Mouse (Mus musculus) spleen, postnatal 14 days (tissue): ENCODE measurements around the gene Enpp6.

Experiments
- DNase-seq, 2 experiments: peaks; one replicate each; pipeline ENCODE4 v3.0.0; 2021 to 2022; ENCODE audit warnings: low spot score in 2 of 2

Gene Enpp6

DNA sequence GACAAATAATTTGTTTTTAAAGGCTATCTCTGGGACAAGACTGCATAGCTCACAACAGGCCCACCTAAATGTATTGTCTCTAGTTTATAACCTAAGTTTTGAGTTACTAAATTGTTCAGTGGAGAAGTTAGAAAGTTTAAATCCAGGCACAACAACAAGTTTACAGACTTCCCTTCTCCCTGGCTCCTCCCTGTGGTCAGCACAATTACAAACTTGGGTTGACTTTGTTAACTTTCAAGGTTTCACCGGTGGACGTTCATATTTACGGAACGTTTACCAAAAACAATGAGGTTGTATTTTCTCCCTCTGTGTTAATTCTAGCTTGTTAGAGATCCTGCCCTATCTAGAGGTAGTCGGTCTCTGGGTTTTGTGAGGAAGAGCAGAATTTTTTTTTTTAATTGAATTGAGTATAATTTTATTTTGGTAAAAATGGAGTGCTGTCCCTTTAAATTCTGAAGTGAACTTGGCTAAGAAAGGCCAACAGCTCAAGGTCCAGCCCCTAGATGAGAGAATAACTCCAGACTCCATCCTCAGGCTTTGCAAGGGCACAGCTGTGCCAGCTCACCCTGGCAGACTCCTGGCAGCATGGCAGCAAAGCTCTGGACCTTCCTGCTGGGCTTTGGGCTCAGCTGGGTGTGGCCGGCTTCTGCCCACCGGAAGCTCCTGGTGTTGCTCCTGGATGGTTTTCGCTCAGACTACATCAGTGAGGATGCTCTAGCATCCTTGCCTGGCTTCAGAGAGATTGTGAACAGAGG is at the start of gene Enpp6:
TSS of gene Enpp6 (plus strand) at position 502 of the 755 bp plus-strand sequence.
- no peak for DNase-seq

DNA sequence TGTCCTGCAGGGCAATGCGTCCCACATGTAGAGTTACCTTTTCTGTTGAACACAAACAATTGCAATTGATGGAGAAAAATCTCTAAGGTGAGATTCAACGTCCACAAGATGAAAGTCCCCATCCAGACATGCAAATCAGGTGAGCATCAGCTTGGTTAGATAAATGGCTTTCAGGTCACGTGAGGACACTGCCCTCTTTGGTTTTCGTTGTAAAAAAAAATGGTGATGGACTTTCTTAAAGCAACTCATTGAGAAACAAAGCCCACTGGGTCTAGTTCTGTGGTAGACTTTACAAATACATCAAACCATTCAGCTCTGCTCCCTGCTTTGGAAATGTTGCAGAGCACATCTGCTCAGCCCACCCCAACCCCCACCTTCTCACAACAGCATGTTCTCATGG is 48.5 kb upstream of the Enpp6 start:
- no peak for DNase-seq

DNA sequence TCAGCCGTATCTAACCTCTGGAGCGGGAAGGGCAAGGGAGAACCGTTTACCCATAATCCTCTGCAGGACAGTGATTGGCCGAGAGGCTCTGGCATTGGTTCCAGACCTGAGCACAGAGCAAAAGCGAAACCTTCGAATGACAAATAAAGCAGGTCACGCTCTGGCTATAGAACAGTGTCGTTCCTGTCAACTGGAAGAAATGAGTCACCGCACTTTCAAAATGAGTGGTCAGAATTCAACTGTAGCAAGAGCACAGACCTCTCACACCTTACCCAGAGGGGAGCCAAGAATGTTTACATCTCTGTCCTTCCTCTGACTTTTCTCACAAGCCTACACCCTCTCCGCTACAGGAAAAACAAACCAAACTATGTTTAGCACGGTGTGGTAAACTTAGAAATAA is 45.4 kb upstream of the Enpp6 start:
- no peak for DNase-seq

DNA sequence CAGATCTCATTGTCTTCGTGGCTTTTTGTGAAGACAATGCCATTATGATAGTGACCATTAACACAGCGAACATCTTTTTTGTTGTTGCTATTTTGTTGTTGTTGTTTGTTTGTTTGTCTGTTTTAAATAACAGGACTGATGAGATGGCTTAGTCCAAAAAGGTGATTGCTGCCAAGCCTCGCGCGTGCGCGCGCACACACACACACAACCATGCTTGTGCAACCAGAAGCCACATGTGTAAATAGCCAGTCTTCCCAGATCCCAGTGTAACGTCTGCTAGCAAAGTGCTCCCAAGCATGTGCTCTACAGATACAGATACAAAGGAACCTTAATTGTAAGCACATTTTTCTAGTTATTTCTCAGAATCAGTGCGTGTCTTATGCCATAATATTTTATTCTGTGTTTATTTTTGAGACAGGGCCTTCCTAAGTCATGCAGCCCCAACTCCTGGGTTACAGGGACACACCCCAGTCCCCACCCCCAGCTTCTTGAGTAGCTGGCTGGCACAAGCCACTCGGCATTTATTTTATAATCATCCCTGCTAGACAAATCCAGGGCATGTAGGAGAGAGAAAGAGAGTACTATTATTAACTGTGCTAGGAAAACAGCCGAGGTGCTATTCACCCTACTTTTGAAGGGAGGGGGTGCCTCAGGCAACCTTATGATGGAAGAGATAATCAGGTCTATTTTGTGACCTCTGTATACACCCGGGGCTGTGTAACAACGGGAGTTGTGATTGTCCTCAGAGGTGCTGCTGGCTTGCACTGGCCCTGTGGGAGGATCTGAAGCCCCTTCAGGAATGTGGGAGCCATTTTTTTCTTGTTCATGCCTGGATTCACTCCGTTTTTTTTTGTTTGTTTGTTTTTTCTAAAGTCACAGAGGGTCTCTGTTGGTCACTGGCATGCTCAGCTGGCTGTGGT is 44.7 kb upstream of the Enpp6 start:
- no peak for DNase-seq

GRCm38 (mm10) chr8:46942651-46943024 is 44.0 kb upstream of the Enpp6 start:
- no peak for DNase-seq

GRCm38 (mm10) chr8:46943337-46943736 is 43.4 kb upstream of the Enpp6 start:
- no peak for DNase-seq

- peak in 1 of 2 experiments; percentile 54 for DNase-seq
Observed at GRCm38 (mm10) chr8:46946181-46946580, 40.5 kb upstream of the Enpp6 start.

- DNase-seq, result no peak
Observed at GRCm38 (mm10) chr8:46948091-46948757, 38.5 kb upstream of the Enpp6 start.

GRCm38 (mm10) chr8:46953472-46953871 is 33.2 kb upstream of the Enpp6 start:
- peak; percentile 40 to 60 for DNase-seq

DNA sequence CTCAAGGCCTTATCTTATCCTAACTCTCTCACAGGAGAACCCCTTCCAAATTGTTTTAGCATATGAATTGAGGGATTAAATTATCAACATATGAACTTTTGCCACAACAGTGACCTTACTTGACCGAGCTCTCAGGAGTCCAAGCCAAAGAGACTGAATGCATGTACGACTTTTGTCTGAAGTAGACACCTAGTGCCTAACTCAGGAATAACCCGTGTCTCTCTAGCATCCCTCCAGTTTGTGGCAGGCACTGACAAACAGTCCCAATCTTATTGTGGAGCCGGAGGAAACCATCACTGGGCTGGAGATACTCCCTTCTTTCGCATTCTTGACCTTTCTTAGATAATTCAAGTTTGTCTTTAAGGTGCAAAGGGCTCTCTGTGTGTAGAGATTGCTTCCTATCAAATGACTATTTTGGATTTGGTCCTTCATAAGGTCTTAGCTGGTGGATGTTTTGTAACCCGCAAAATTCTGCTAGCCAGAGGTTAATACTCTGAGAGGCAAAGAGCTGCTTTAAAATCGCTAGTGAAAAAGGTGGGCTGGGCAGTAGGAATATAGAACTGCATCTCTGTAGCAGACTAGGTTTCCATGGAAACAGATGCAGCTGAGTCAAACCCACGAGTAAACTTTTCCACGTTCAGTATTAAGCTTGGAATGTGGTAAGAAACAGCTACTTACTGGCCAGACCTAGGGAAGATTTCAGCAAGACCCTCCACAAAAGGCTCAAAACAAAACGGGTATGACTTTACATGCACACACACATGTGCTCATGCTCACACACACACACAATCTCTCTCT is 23.9 kb upstream of the Enpp6 start:
- DNase-seq, result no peak

GRCm38 (mm10) chr8:46963619-46964145 is 23.0 kb upstream of the Enpp6 start:
- no peak for DNase-seq

DNA sequence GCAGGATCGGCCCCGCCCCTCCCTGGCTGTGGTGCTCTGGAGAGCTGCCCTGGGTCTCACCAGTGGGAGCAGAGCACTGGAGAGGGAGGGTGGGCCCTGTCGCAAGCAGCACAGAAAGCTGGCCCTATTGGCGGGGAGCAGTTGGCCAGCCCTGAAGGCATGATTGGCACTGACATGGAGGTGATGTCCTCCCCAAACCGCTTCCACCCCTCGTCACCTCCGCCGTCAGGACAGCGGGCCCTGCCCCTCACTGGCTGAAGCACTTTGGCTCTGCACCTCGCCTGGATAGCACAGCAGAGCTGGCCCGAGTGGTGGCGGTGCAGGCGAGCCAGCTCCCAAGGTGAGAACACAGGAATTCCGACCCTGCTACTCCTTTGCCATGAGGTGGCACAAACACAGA is 20.9 kb upstream of the Enpp6 start:
- no peak for DNase-seq

DNA sequence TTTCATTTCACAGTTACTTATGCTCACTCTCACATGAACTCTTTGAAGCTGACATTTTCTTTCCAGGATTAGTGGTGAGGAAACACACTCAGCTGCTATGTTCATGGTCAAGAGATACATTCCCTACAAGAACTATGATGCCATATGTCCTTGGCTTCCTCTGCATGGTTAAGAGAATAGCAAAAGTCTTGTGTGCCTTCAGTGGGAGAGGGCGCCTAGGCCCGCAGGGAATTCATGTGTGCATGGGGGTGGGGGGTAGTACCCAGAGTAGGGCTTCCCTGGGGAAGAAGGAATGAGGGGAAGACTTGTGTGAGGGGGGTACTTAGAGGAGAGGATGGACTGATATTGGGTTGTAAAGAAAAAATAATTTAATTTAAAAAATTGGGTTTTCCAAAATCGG is 18.0 kb upstream of the Enpp6 start:
- no peak for DNase-seq

DNA sequence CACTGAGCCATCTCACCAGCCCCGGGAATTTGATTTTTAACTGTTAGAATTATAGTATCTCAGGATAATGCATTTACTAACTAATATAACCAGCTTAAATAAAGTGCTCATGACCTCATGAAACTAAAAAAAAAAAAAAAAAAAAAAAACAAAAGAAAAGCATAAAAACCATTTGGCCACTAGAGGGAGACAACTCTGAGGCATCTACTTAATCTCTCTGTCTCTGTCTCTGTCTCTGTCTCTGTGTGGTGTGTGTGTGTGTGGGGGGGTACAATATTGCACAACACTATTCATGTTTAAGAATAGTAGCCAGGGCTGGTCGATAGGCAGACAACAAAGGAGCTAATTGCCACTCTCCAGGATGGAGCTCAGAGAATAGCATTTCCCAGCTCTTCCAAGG is 17.3 kb upstream of the Enpp6 start:
- DNase-seq, result no peak

DNA sequence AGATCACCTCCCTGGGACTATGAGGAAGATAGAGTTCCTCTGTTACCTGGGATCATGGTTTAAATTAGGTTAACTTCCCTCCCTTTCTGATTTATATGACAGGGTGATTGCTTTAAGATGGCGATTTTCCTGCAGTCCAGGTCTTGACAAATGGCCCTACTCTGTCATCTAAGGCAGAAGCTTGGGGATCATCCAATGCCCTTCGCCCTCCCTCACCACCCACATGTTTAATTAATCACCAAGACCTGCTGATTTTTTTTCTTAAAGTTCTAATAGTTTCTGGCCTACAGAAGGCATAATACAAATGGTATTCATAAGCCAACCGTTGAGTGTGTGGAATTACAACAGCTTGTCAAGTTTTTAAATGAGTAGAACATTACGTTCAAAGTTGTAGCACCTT is 9.3 kb upstream of the Enpp6 start:
- DNase-seq, result no peak

DNA sequence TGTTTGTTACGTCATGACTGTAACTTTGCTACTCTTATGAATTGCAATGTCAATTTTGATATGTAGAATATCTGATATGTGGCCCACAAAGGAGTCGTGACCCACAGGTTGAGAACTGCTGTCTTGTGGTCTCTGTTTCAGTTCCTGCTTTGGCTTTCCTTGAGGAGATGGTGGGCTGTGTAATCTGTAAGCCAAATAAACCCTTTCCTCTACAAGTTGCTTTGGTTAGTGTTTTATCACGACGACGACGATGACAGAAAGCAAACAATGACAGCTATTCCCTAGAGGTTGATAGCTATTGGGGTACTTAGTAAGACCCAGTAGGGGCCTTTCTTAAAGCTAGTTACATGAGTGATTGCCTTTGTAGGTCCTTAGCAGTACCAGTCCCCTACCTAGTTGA is 4.5 kb upstream of the Enpp6 start:
- DNase-seq, result no peak

- no peak for DNase-seq
Observed at GRCm38 (mm10) chr8:46982770-46983169, 3.9 kb upstream of the Enpp6 start.

DNA sequence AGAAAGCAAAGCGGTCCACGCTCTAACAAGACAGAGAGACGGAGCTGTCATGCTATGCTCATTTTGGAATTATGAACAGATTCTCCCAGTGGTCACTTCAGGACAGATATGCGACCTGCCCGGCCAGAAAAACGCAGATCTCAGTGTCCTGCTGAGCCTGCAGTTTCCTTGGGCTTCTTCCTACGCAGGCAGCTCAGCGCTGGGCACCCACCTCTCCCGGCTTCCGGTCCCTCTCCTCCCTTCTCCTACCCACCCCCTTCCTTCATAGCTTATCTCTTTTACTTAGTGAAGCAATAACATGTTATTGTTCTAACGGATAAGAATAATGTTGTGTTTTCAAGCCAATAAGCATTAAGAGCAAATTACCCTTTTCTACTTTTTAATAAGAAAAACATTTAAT is 2.0 kb upstream of the Enpp6 start:
- DNase-seq, result no peak

DNA sequence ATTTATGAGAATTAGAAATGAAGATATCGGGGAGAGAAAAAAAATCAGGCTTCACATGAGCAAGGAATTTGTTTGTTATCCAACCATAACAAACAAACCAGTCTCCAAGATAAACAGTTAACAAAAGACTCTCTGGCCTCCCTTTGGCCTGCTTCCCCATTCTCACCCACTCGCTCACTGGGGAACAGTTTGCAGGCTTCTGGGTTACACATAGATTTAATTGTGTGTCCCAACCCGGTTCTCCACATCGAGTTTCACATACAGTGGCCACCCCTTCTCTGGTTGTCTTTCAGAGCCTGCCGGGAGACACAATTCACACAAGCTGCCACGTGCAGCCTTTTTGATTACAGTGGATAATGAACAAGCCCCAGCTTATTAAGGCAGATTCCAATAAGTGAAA is 1.7 kb downstream of the Enpp6 start:
- DNase-seq, result no peak

GRCm38 (mm10) chr8:46991081-46991480 is 4.4 kb downstream of the Enpp6 start:
- no peak for DNase-seq

DNA sequence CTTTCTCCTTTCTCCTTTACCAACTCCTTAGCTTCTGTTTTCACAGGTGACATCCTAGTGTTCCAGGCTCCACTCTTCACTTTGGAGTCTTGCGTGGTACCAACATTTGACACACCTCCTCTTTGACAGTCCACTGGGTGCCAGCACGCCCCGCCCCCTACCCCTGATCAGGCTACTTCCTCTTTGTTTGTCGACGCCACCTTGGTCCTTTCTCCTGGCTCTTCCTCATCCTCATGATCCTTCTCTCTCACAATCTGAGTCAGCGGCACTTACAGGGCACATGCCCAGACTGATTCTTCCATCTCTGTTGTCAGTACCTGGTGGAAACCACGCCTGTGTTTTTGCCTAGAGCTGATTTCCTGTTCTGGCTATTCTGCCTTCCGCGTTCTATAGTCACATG is 5.9 kb downstream of the Enpp6 start:
- DNase-seq, result peak in 1 of 2 experiments; percentile 3
